In genomic region chr15:79952504-79953231, GRCm38 (mm10) we compare ENCODE assay signal across 8 mouse cellular contexts. TPM values are rescaled to one million over a fixed set of nuclear protein-coding genes. Genes with fewer than 3 reads are reported as not detected.
A peak's percentile ranks its signal among the peaks of the same experiment; 100 is the strongest.
DNase-seq lines count a peak whose midpoint lies in the region; ATAC-seq and TF ChIP-seq lines count a peak whose summit lies in the region.

No protein-coding gene starts in this region.

- H3K27me3 ChIP-seq in embryonic facial prominence, embryonic 15.5 days = no peaks in the 10 kb centered on the region
- H3K27me3 ChIP-seq in kidney, postnatal 0 days (ENCODE audit: insufficient read depth, low read length) = no peaks in the 10 kb centered on the region
- no peaks in the 10 kb centered on the region for H3K27me3 ChIP-seq in stomach, embryonic 14.5 days (ENCODE audit: control insufficient read depth, insufficient read depth, low read length)

- no peak overlapping the region for H3K9ac ChIP-seq in embryonic facial prominence, embryonic 15.5 days
- no peak overlapping the region for H3K9ac ChIP-seq in kidney, postnatal 0 days (ENCODE audit: low read depth, low read length)
- no peak overlapping the region for H3K9ac ChIP-seq in stomach, embryonic 14.5 days (replicated peaks; ENCODE audit: low read depth, low read length)

- TF ChIP-seq CTCF in kidney, postnatal 0 days (IDR thresholded peaks at IDR 0.05; ENCODE audit: low read depth) = no peak

- peak; percentile 31 for DNase-seq in left cerebral cortex, postnatal 4 days
- no peak for DNase-seq in left cerebral cortex, postnatal 36 days (ENCODE audit: low spot score in 2 of 2)
- DNase-seq in kidney, postnatal 0 days (ENCODE audit: low spot score) = no peak
- no peak for DNase-seq in right cerebral cortex, postnatal 14 days

- H3K4me2 ChIP-seq in embryonic facial prominence, embryonic 15.5 days (replicated peaks) = no peak overlapping the region
- H3K4me2 ChIP-seq in kidney, postnatal 0 days (ENCODE audit: low read length) = 0 out of 2 replicates have a peak overlapping the region, but pooled peaks have one; percentile 1
- H3K4me2 ChIP-seq in stomach, embryonic 14.5 days (replicated peaks; ENCODE audit: low read depth, low read length) = no peak overlapping the region

- 49% methylated on average over 11 of the region's 11 CpGs for WGBS in embryonic facial prominence, embryonic 15.5 days
- 36% methylated on average over 11 of the region's 11 CpGs for WGBS in kidney, postnatal 0 days
- 48% methylated on average over 11 of the region's 11 CpGs for WGBS in stomach, embryonic 14.5 days

- H3K4me3 ChIP-seq in embryonic facial prominence, embryonic 15.5 days (replicated peaks) = no peak overlapping the region
- no peak overlapping the region for H3K4me3 ChIP-seq in kidney, postnatal 0 days (replicated peaks; ENCODE audit: low read depth, low read length)
- no peak overlapping the region for H3K4me3 ChIP-seq in stomach, embryonic 14.5 days (ENCODE audit: low read depth, low read length)

- H3K9me3 ChIP-seq in embryonic facial prominence, embryonic 15.5 days (replicated peaks) = no peaks in the 10 kb centered on the region
- H3K9me3 ChIP-seq in kidney, postnatal 0 days (replicated peaks; ENCODE audit: low read length) = no peaks in the 10 kb centered on the region
- no peaks in the 10 kb centered on the region for H3K9me3 ChIP-seq in stomach, embryonic 14.5 days (ENCODE audit: control insufficient read depth, low read depth, low read length)

- H3K27ac ChIP-seq in embryonic facial prominence, embryonic 15.5 days (replicated peaks) = peak overlapping the region; percentile 58
- H3K27ac ChIP-seq in kidney, postnatal 0 days = peak overlapping the region; percentile 85
- H3K27ac ChIP-seq in stomach, embryonic 14.5 days (ENCODE audit: low read length) = peak overlapping the region; percentile 34; the same call in 1 of the 2 replicates

- H3K4me1 ChIP-seq in embryonic facial prominence, embryonic 15.5 days = peaks cover 38% of the 10 kb centered on the region
- H3K4me1 ChIP-seq in kidney, postnatal 0 days (replicated peaks; ENCODE audit: insufficient read depth, low read length) = peaks cover 34% of the 10 kb centered on the region
- peaks cover 26% of the 10 kb centered on the region for H3K4me1 ChIP-seq in stomach, embryonic 14.5 days (ENCODE audit: control insufficient read depth, insufficient read depth, low read length)

- intact Hi-C loops in left cerebral cortex, postnatal 4 days (cut with DNase I) = no loop called here
- intact Hi-C loops in left cerebral cortex, postnatal 36 days (cut with DNase I) = no loop called here

- 0 out of 2 replicates have a peak, but pooled peaks have one; percentile 12 for ATAC-seq in embryonic facial prominence, embryonic 15.5 days (ENCODE audit: insufficient number of reproducible peaks, low FRiP score, low TSS enrichment, low read depth)
- ATAC-seq in kidney, postnatal 0 days (replicated peaks; ENCODE audit: low FRiP score, low read depth) = no peak
- 0 out of 2 replicates have a peak, but pooled peaks have one; percentile 20 for ATAC-seq in stomach, embryonic 14.5 days (ENCODE audit: insufficient number of reproducible peaks, insufficient read depth, low FRiP score, low read depth)
- ATAC-seq in CD4-positive, CD25-positive, alpha-beta regulatory T cell, adult 4 months = no peak
- ATAC-seq in monocyte, adult 5-6 weeks (replicated peaks; ENCODE audit: insufficient number of reproducible peaks, low FRiP score, low TSS enrichment, poor library complexity, severe bottlenecking) = no peak

- no peaks in the 10 kb centered on the region for H3K36me3 ChIP-seq in embryonic facial prominence, embryonic 15.5 days
- H3K36me3 ChIP-seq in kidney, postnatal 0 days (ENCODE audit: insufficient read depth, low read length) = no peaks in the 10 kb centered on the region
- H3K36me3 ChIP-seq in stomach, embryonic 14.5 days (ENCODE audit: control insufficient read depth, insufficient read depth, low read length) = no peaks in the 10 kb centered on the region

RNA-seq across cellular contexts. Expression of gene Cbx7, which starts 18.3 kb away (rescaled TPM):
- total RNA-seq in left cerebral cortex, postnatal 4 days (2021) = 1 to 10 TPM; 5.6 to 6.8 TPM
- total RNA-seq in left cerebral cortex, postnatal 36 days (2021) = 10 to 100 TPM; 40.5 to 46.5 TPM
- 3.1 and 4.6 TPM in 2 replicates for polyA plus RNA-seq in embryonic facial prominence, embryonic 15.5 days (2015; fragmentation: Nextera tagmentation; extraction: Ambion mirVana)
- 4.5 and 4.6 TPM in 2 replicates for polyA plus RNA-seq in kidney, postnatal 0 days (2015; fragmentation: Nextera tagmentation; extraction: Ambion mirVana)
- 5.0 and 5.8 TPM in 2 replicates for polyA plus RNA-seq in stomach, embryonic 14.5 days (2014; fragmentation: Nextera tagmentation; extraction: Ambion mirVana)
- 10 to 100 TPM; 48.1 to 54.3 TPM for polyA plus RNA-seq in CD4-positive, CD25-positive, alpha-beta regulatory T cell, adult 4 months (2017; shearing (Covaris generic))
- total RNA-seq in monocyte, adult 5-6 weeks (2017) = 17.8 to 33.8 TPM (median 17.9 TPM) in 3 replicates

Comparison
In these comparisons a context has a peak if more than half of its experiments do, and no peak if none do; other contexts are left out.
1. ATAC-seq: peak in embryonic facial prominence, embryonic 15.5 days (single experiment) and stomach, embryonic 14.5 days (single experiment); none in kidney, postnatal 0 days (single experiment), CD4-positive, CD25-positive, alpha-beta regulatory T cell, adult 4 months (single experiment) and monocyte, adult 5-6 weeks (single experiment).
2. H3K27ac ChIP-seq: peak in every context shown above with its lines; median percentile 85 in kidney, postnatal 0 days; 58 in embryonic facial prominence, embryonic 15.5 days; 34 in stomach, embryonic 14.5 days.